Mouse (Mus musculus) G1E (cell line): ENCODE measurements around the gene Zfp846.

Experiments
- CTCF ChIP-seq: IDR thresholded peaks from 2 replicates; pipeline ENCODE4 v1.5.1; 2012; ENCODE audit warnings: low read depth, low read length, inconsistent platforms, mixed read lengths
- TAL1 ChIP-seq: conservative IDR thresholded peaks from 2 replicates; pipeline ENCODE4 v1.6.1; 2012; ENCODE audit warnings: low read depth, low read length, inconsistent platforms, mixed read lengths

GRCm38 (mm10) chr9:20576591-20576990 is 4.5 kb upstream of the Zfp846 start:
- no peak for TF ChIP-seq CTCF
- no peak for TF ChIP-seq TAL1
